Mouse (Mus musculus) megakaryocyte, embryonic 14.5 days (primary cell): ENCODE data around the gene Rasa4.

Experiments used
- FLI1 ChIP-seq: IDR thresholded peaks from 2 replicates; pipeline ENCODE4 v1.6.1; 2012; ENCODE audit warnings: low read length, inconsistent platforms, mixed read lengths
- GATA1 ChIP-seq: IDR thresholded peaks from 3 replicates; pipeline ENCODE4 v1.6.1; 2012; ENCODE audit warnings: mixed read lengths, low read length, inconsistent platforms, borderline replicate concordance

- TF ChIP-seq GATA1: no peak
- TF ChIP-seq FLI1: no peak
Measured at GRCm38 (mm10) chr5:136052861-136053655, 30.7 kb upstream of the Rasa4 start.
